Mouse (Mus musculus) thymus, postnatal 0 days (tissue): ENCODE results near the gene Ndufb2. TPM values are rescaled to one million over a fixed set of nuclear protein-coding genes. Genes with fewer than 3 reads are reported as not detected.
A peak's percentile ranks its signal among the peaks of the same experiment; 100 is the strongest.

ENCODE experiments used
- DNase-seq: peaks from one replicate; pipeline ENCODE4 v3.0.0-alpha.2; 2015; ENCODE audit warnings: low spot score
- polyA plus RNA-seq: library from polyadenylated mRNA; unstranded; fragments of >200 nt; fragmentation: Nextera tagmentation; extraction: Ambion mirVana; gene quantifications from 2 replicates; pipeline ENCODE4 v1.2.1, GENCODE M21; 2015

Ndufb2 gene
- 335 and 367 TPM in 2 replicates for polyA plus RNA-seq

DNA sequence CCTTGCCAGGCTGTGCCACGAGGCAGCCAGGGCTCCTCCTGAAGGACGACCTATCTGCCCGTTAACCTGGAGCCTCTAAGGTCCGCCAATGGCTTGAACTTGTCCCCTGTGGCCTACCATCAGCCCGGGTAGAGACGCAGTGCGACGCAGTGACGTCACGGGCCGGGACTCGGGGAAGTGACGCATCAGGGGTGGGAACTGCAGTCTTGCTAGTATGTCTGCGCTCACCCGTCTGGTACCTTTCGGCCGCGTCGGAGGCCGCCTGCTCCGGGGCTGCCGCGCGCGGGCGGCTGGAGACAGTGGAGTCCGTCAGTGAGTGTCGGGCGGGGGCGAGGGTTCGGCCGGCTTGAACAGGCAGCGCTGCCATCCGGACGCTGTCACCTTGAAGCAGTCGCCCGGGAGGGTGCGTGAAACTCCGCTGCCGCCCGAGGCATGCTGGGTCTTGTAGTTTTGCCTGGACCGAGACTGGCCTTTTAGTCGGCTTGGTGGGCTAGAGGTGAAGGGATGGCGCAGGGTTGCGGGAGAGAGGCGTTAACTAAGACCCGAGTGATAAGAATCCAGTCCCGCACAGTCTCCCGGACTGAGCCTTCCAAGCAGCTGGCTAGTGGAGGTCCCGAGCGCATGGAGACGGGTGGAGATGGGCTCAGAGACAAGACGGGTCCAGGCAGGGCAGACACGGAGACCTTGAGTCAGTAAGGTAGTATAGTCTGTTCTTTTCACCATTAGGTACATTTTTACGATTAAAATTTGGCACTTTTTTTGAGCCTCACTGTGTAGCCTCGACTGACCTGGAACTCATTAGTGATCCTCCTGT is at the start of gene Ndufb2:
Ndufb2 (plus strand) TSS at position 174 of the 814 bp plus-strand sequence.
- DNase-seq = peak; percentile 93

DNA sequence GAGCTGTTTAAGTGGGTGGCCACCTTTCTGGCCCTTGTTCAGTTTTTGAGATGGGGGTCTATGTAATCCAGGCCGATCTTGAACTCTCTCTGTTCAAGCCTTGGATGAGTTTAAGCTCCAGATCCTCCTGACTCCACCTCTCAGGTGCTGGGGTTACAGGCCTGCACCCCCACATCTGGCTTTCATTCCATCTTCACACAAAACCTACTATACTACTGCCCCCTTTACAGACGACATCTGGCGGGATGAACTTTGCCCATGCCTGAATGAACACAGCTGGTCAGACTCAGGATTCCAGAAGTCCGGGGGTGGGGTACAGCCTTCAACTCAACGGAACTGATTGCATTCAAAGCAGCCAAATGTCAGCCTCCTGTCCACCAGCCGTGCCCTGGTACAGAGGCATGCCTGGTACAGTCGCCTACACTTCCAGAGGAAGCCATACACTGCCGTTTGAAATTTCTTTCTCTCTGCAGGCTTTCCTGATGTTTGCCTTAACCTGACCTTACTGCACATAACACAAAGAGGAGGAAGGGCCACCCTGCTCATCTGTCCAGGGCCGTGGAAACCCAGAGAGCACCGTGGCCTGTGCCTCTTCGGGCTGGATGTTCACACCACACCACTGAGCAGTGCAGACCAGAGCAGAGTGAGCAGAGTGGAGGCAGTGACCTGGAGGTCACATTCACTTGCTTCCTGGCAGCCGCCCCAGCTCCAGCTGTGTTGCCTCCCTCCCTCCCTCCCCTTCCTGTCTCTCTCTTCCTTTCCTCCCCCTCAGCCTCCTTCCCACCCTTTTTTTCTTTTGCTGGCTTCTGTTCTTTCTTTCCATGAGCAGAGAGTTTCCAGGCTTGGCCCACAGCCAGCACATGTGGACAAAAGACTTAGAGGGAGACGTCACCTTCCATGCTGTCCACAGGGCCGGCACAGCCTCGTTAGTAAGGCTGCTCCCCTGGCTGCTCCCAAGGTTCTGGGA is 49.5 kb upstream of the Ndufb2 start:
- DNase-seq = no peak

DNA sequence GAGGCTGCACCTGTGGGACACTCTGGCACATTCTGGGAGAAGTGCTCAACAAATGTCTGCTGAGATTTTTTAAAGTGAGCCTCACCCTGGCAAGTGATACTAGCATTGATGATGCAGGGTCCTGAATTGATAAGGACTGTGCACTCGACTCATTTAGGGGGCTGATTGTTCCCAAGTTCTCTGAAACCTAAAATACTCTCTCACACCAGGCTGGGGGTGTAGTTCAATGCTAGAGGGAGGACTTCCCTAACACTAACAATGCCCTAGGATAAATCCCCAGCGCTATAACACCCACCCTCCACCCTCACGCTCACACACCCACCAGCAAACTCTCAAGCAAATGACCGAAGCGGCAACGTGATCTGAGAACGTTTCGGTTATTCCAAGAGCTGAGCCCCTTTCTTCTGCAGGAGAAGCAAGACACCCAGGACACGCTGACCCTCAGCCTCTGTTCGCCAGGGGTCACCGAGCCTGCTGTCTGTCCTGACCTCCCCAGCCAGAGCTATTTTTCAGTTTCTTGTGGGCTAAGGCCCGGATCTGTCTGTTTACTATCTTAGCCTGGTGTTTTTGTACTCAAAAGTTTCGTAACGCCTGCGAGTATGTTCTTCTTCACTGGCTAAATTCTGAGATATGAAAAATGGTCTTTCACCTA is 48.5 kb upstream of the Ndufb2 start:
- no peak for DNase-seq

DNA sequence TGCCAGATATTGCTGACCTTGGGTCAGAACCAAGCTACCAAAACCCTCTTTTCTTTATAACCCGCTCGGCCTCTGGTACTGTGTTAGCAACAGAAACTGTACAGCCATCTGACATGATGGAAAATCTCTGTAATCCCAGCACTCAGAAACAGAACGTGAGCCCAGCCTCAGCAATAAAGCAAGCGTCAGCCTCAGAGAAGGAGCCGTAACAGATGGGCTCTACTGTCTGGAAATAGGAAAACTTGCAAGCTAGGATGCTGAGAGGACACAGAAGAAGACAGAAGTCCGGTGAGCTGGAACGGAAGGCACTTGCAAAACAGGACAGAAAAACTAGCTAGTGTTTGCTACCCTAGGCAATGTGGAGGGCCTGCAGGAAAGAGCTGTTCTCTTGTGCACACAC is 46.9 kb upstream of the Ndufb2 start:
- no peak for DNase-seq

DNA sequence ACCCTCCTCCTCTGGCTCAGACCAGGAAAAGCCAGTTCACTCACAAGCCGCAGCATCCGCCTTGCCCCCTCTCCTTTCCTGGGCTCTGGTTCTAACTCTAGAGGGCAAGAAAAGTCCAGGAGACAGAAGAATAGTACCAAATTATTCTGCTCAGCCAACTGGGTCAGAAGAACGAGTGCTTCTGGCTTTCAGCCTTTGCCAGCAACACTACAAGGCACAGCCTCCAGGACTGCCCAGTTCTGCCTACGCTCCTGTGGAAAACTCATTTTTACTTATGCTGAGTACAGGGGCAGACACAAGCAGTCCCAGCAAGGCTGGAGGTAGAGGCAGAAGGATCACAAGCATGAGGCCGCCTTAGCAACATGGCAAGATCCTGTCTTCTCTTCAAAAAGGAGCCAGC is 44.3 kb upstream of the Ndufb2 start:
- DNase-seq = no peak

DNA sequence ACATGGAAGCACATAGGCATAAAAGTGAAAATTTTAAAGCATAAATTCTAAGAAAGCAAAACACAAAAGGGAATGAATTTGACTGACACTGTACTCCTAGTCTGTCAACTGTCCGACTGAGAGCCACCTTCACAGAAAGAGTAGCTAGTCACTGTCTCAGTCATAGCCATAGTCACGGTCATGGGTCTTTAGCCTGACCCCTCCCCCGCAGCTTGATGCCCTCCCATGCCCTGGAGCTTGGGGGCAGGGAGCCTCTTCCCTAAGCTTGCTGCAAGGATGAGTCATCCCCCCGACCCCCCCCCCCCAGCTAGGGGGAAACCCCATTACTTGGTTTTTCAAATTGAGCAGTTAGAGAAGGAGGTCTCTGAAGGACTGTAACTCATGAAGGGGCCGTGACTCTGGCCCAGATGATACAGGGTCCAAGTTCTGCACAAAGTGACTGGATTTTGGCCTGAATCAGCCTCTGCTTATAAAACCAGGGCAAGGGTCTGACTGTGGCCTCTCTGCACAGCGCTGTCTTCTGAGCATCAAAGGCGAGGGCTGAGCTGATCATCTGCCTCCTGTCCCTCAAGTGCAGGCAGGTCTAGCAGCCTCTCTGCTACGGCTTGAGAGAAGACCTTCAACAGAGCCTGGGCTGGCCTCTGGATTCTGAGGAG is 40.3 kb upstream of the Ndufb2 start:
- DNase-seq = no peak

DNA sequence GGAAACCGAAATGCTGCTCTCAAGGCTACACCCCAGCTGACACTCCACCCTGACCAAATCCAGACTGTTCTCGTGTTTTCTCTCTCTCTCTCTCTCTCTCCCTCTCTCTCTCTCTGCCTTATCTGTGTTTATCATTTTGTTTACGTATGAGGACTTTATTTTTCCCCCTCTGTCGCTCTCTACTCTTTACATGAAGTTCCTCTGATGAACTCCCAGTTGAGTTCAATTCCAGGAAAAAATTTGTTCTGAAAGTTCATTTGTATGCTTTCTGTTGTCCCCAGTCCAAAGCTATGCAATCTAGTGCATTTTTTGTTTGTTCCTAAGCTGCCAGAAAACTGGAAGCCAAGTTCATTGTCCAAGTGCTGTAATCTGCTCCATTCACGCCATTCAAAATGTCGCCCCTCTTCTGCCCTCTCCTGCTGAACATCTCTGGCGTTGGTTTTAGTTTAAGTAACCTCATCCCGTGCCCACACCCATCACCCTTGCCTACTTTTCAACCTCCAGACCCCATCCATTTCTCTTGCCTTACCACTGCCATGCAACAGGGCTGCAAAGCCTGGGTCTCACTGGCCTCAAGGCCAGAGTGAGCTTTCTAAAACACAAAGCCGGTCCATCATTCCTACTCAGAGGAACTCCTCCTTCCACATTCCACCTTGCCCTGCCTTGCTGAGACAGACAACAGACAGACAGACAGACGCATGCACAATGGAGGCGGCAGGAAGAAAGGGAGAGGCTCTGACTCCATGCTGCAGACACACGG is 37.3 kb upstream of the Ndufb2 start:
- DNase-seq = no peak

DNA sequence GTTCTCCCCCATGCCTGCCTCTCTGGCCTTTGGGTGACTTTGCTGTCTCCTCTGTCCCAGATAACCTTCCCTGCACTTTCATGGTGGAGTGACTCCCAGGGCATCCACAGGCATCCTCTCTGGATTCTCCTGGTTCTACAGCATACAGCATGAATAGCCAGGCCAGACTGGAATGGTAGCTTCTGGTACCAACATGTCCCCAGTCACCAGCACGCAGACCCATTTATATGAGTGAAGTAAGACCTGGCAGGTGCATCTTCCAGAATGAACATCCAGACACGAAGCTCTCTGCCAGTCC is 36.8 kb upstream of the Ndufb2 start:
- DNase-seq = no peak

DNA sequence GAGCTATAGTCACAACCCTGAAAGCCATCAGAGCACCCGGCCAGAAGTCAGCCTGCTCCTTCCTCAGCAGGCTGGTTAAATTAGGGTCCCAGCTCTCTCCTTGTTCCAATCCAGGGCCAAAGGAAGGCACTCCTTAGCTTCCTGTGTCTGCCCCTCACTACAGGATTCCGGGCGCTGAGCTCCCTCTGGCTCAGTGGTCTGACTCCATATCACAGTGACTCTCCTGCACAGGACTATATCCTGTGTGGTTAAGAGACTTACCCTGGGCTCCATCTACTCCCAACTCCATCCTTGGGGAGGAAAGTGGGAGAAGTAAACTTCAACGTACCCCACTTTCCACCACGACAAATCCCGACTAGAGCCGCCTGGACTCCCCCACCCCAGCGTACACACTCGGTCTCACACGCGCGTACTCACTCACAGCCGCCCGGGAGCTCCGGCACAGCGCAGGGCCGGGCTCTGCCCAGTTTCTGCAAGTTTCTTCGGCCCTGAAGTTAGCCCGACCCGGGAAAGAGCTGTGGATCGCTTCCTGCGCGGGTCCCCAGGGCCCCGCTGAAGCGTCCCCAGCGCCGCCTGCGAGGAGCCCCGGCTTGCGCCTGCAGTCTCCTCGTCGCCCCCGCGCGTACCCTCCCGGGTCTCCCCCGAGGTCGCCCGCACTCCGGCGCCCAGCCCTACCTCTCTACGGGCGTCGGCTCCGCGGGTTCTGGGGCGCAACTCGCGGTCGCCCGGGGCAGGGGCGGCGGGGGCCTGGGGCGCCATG is 35.3 kb upstream of the Ndufb2 start:
- no peak for DNase-seq

DNA sequence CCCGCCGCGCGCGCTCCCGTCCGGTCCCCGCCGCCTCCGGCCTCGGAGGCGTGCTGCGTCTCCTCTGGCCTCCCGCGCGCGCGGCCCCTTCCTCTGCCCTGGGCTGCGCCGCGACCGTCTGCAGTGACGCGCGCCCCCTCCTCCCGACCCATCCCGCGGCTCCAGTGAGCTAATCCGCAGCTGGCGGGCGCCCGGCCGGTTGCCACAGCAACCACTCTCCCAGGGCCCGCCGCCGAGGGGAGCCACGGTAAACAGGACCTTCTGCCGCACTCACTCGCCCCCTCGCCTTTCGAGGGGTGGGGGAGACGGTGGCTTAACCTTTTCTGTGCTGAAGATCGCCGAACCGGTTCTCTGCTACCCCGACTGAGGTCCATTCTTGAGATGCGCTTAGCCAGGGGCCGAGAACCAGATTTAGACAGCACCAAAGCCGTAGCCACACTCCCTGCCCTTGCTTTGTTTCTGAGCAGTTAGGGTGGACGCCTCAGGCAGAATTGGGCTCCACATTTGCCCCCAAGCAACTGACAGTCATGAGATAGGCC is 34.6 kb upstream of the Ndufb2 start, which contains the start of gene Dennd2a:
Dennd2a (minus strand) TSS at position 145 of the 539 bp plus-strand sequence.
- no peak for DNase-seq

DNA sequence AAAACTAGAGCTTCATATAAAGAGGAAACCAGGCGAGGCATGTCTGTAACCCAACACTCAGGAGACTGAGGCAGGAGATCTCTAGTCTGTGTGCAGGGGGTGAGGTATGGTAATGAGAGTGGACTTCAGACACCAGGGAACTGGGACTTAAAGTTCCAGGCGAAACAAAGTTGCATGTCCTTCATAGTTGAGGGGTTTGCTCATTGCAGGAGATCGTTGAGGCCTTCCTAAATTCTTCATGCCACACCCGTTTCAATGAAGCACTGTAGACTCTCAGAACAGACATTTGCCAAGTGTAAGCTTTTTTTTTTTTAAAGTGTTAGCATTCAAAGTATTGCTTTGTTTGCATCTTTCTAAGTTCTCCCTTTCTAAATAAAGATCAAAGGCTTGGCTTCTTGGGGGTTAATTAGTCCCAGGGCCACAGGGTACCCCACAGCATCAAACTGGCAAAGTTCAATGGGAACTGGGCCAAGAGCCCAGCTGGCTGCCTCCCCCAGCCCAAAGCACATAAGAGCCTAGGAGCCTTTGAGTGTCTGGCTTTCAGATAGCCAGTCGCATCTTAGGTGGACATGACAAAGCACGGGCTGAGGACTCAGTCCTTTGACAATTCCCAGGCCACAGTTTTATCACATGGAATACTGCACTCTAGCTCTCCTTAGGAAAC is 33.0 kb upstream of the Ndufb2 start:
- no peak for DNase-seq

DNA sequence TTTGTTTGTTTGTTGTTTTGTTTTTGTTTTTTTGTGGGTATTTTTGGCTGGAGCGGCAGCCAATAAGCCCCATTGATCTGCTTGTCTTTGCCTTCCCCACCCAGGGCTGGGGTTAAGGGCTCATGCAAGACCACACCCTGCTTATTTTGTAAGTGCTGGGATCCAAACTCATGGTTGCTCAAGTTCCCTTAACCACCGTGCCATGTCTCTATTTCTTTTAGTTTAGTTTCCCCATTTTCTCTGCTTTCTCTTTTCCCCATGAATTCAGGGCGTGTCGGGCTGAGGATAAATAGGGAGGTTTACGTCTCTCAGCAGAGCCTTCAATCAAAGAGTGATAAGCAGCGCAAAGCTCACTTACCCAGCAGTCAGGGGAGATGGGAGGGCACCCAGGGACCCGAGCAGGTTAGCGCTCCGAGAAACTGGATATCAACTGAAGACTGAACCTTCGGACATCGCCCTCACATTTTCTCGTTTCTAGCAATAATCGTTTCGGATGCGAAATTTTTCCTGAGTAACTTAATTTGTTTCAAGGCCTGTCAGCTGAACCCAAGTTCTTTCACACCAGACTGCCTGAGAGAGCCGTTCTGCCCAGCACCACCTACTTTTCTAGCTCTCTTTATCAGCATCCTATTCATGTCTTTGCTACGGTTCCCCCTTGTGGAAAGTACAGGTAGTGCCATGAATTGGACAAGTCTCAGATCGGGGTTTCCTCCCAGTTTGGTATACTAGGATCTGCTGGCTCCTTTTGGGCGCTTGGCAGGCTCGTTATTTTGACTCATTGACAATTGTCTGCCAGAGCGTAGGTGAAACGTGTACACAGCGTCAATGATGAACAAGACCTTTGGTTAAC is 30.0 kb upstream of the Ndufb2 start:
- peak; percentile 84 for DNase-seq

DNA sequence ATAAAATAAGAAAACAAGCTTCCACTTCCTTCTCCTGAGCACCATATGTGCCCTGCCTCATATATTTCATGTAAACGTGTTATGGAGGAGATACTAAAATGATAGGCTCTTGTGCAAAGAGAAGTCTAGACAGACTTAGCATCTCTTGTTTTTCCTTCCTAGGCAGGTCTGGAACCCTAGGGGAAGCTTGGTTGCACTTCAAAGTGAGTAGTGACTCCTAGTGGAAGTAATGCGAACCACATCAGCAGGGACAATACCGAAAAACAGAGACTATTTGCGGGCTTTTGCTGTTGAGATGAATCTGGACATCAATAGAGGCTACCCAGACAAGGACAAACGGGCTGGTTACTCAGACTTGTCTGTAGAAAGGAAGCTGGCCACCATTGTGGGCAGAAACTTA is 24.8 kb upstream of the Ndufb2 start:
- peak; percentile 43 for DNase-seq

DNA sequence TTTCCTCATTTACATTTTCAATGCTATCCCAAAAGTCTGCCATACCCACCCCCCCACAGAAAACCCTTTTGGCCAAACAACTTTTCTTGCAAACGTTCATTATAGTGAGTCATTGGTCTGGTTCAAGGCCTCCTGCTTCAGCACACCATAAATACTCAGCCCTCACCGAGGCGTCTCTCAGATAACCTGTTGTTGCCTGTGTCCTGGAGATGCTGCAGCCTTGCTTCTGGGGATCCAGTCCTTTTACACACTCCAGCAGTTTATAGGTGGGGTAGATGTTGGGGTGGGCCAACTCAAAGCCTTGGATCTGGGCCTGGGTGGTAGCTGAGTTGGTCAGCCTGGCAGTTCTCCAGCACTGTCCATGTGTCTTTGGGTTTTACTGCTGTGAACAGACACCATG is 21.9 kb upstream of the Ndufb2 start:
- DNase-seq = no peak

DNA sequence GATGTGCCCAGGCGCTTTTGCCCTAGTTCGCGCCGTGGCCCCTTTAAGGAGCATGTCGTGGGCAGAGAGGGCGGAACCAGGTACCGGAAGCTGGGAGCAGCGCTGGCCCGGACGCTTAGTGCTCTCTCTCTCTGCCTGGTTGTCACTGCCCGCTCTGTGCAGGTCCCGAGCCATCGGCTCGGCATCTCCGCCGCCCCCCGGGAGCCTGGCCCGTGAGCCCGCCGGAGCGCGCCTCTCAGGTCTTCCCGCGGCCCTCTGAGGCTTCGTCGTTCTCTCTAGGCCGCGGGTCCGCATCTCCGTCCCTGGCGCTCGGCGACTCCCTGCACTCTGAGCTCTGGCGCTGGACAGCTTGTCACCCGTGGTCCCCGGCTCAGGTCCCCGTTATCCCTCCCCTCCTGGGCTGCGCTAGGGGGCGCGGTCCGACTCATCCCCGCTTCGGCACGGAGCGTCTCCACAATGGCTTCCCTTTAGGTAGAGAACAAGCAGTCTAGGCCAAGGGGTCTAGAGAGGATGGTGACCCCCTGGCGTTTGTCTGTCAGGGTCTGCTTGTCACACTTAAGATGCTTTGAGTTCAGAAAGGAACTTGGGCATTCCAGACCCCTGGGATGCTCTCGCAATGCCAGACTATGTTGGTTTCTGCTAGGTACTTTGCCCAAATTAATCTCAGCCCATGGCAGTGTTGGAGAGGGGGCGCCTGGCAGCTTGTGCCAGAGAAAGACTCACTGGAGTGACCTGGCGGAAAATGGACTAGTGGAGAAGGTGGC is 18.4 kb upstream of the Ndufb2 start, which contains the start of gene Adck2:
Adck2 (plus strand) TSS at position 83 of the 764 bp plus-strand sequence.
- DNase-seq = peak; percentile 85

DNA sequence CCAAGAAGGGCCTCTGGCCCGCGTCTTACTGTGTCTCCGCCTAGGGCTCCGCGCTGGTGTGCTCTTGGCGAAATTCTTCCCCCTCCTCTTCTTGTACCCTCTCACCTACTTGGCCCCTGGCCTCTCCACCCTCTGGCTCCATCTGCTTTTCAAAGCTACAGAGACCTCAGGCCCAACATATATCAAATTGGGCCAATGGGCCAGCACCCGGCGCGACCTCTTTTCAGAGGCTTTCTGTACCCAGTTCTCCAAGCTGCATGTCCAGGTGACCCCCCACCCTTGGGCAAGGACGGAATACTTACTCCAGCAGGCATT is 17.9 kb upstream of the Ndufb2 start:
- no peak for DNase-seq

DNA sequence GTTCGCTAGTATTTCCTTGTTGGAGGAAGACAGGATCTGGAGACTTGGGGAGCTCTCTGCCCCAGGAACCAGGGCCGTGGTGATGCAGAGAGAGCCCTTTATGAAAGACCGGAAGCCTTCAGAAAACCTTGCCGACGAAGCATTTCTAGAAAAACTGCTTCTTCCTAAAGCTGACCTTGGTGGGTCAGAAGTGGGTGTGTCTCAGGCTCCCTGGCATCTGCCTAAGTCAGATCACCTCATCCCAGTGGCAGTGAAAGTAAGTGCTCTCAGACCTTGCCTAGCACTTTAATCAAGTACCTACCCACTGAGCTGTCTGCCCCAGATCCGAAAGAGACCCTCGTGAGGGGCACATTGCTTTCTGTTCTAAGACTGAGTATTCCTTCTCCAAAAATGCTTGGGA is 17.4 kb upstream of the Ndufb2 start:
- no peak for DNase-seq
